Mouse (Mus musculus): ENCODE measurements around the gene Cgnl1. TPM values are rescaled to one million over a fixed set of nuclear protein-coding genes. Genes with fewer than 3 reads are reported as not detected.

Cgnl1 gene
- total and polyA plus RNA-seq, 2 experiments, result 16.3 to 25.0 TPM

GRCm38 (mm10) chr9:71773563-71773962 lies 2.2 kb upstream of the Cgnl1 start:
- H3K79me2 ChIP-seq (ENCODE audit: control insufficient read depth, insufficient read depth, low read length), result peaks cover 16% of the 10 kb centered on the region; the same call in 1 of the 2 replicates
- no peak overlapping the region for H3K27ac ChIP-seq (replicated peaks; ENCODE audit: insufficient read depth, low read depth, low read length)
- H3K36me3 ChIP-seq (ENCODE audit: control insufficient read depth, insufficient read depth, low read length), result no peaks in the 10 kb centered on the region
- no peaks in the 10 kb centered on the region for H3K27me3 ChIP-seq (ENCODE audit: control insufficient read depth, insufficient read depth, low read length)
- no peak for DNase-seq (ENCODE audit: extremely low read depth, low read depth, low spot score)
- no peak overlapping the region for H3K9ac ChIP-seq (ENCODE audit: low read depth, low read length)
- H3K4me3 ChIP-seq (ENCODE audit: insufficient read depth, low read depth, low read length), result no peak overlapping the region
- no peak for TF ChIP-seq CTCF (IDR thresholded peaks at IDR 0.05; ENCODE audit: low read depth, low read length)
- TF ChIP-seq POLR2A (IDR thresholded peaks at IDR 0.05; ENCODE audit: extremely low read depth, insufficient read depth, low read length), result no peak
- WGBS, result 76% methylated on average over 9 of the region's 9 CpGs
- peaks cover 7% of the 10 kb centered on the region; the same call in 1 of the 2 replicates for H3K4me1 ChIP-seq (ENCODE audit: control insufficient read depth, insufficient read depth, low read length)

GRCm38 (mm10) chr9:71772338-71772737 lies 936 bp upstream of the Cgnl1 start:
- DNase-seq (ENCODE audit: extremely low read depth, low read depth, low spot score), result peak; percentile 50
- H3K4me3 ChIP-seq (ENCODE audit: insufficient read depth, low read depth, low read length), result no peak overlapping the region
- no peak overlapping the region for H3K9ac ChIP-seq (ENCODE audit: low read depth, low read length)
- WGBS, result 76% methylated on average over 5 of the region's 5 CpGs
- no peaks in the 10 kb centered on the region for H3K36me3 ChIP-seq (ENCODE audit: control insufficient read depth, insufficient read depth, low read length)
- TF ChIP-seq CTCF (IDR thresholded peaks at IDR 0.05; ENCODE audit: low read depth, low read length), result peak; percentile 64
- no peak for TF ChIP-seq POLR2A (IDR thresholded peaks at IDR 0.05; ENCODE audit: extremely low read depth, insufficient read depth, low read length)
- H3K79me2 ChIP-seq (ENCODE audit: control insufficient read depth, insufficient read depth, low read length), result peaks cover 24% of the 10 kb centered on the region; the same call in 1 of the 2 replicates
- no peak overlapping the region for H3K27ac ChIP-seq (replicated peaks; ENCODE audit: insufficient read depth, low read depth, low read length)
- H3K27me3 ChIP-seq (ENCODE audit: control insufficient read depth, insufficient read depth, low read length), result no peaks in the 10 kb centered on the region
- H3K4me1 ChIP-seq (ENCODE audit: control insufficient read depth, insufficient read depth, low read length), result peaks cover 10% of the 10 kb centered on the region

GRCm38 (mm10) chr9:71770484-71770883 lies 918 bp downstream of the Cgnl1 start:
- H3K4me1 ChIP-seq (ENCODE audit: control insufficient read depth, insufficient read depth, low read length), result peaks cover 12% of the 10 kb centered on the region
- peak overlapping the region; percentile 74 for H3K4me3 ChIP-seq (ENCODE audit: insufficient read depth, low read depth, low read length)
- no peaks in the 10 kb centered on the region for H3K27me3 ChIP-seq (ENCODE audit: control insufficient read depth, insufficient read depth, low read length)
- no peak for DNase-seq (ENCODE audit: extremely low read depth, low read depth, low spot score)
- peaks cover 36% of the 10 kb centered on the region; the same call in 1 of the 2 replicates for H3K79me2 ChIP-seq (ENCODE audit: control insufficient read depth, insufficient read depth, low read length)
- peak overlapping the region; percentile 79 for H3K9ac ChIP-seq (ENCODE audit: low read depth, low read length)
- peak overlapping the region; percentile 96 for H3K27ac ChIP-seq (replicated peaks; ENCODE audit: insufficient read depth, low read depth, low read length)
- 5% methylated on average over 10 of the region's 10 CpGs for WGBS
- no peaks in the 10 kb centered on the region for H3K36me3 ChIP-seq (ENCODE audit: control insufficient read depth, insufficient read depth, low read length)
- TF ChIP-seq CTCF (IDR thresholded peaks at IDR 0.05; ENCODE audit: low read depth, low read length) (peak; percentile 49), POLR2A (IDR thresholded peaks at IDR 0.05; ENCODE audit: extremely low read depth, insufficient read depth, low read length) (no peak)

- Histone ChIP-seq H3K4me1 (ENCODE audit: control insufficient read depth, insufficient read depth, low read length) (peaks cover 12% of the 10 kb centered on the region), H3K27me3 (ENCODE audit: control insufficient read depth, insufficient read depth, low read length) (no peaks in the 10 kb centered on the region), H3K79me2 (ENCODE audit: control insufficient read depth, insufficient read depth, low read length) (peaks cover 41% of the 10 kb centered on the region; the same call in 1 of the 2 replicates), H3K4me3 (ENCODE audit: insufficient read depth, low read depth, low read length) (peak overlapping the region; percentile 74), H3K36me3 (ENCODE audit: control insufficient read depth, insufficient read depth, low read length) (no peaks in the 10 kb centered on the region), H3K27ac (replicated peaks; ENCODE audit: insufficient read depth, low read depth, low read length) (peak overlapping the region; percentile 18; the same call in 1 of the 2 replicates), H3K9ac (ENCODE audit: low read depth, low read length) (peak overlapping the region; percentile 79; the same call in 1 of the 2 replicates)
- 19% methylated on average over 9 of the region's 9 CpGs for WGBS
- DNase-seq (ENCODE audit: extremely low read depth, low read depth, low spot score), result no peak
- TF ChIP-seq POLR2A (IDR thresholded peaks at IDR 0.05; ENCODE audit: extremely low read depth, insufficient read depth, low read length) (no peak), CTCF (IDR thresholded peaks at IDR 0.05; ENCODE audit: low read depth, low read length) (no peak)
These were observed 1.7 kb downstream of the Cgnl1 start for GRCm38 (mm10) chr9:71769701-71770100.

- Histone ChIP-seq H3K79me2 (ENCODE audit: control insufficient read depth, insufficient read depth, low read length) (peaks cover 41% of the 10 kb centered on the region; the same call in 1 of the 2 replicates), H3K27ac (replicated peaks; ENCODE audit: insufficient read depth, low read depth, low read length) (no peak overlapping the region), H3K27me3 (ENCODE audit: control insufficient read depth, insufficient read depth, low read length) (no peaks in the 10 kb centered on the region), H3K4me3 (ENCODE audit: insufficient read depth, low read depth, low read length) (no peak overlapping the region), H3K4me1 (ENCODE audit: control insufficient read depth, insufficient read depth, low read length) (peaks cover 12% of the 10 kb centered on the region), H3K9ac (ENCODE audit: low read depth, low read length) (no peak overlapping the region), H3K36me3 (ENCODE audit: control insufficient read depth, insufficient read depth, low read length) (no peaks in the 10 kb centered on the region)
- WGBS, result 95% methylated on average over 1 of the region's 1 CpGs
- DNase-seq (ENCODE audit: extremely low read depth, low read depth, low spot score), result no peak
- TF ChIP-seq CTCF (IDR thresholded peaks at IDR 0.05; ENCODE audit: low read depth, low read length) (no peak), POLR2A (IDR thresholded peaks at IDR 0.05; ENCODE audit: extremely low read depth, insufficient read depth, low read length) (no peak)
These were observed 3.3 kb downstream of the Cgnl1 start for GRCm38 (mm10) chr9:71768119-71768518.

GRCm38 (mm10) chr9:71766902-71767301 lies 4.5 kb downstream of the Cgnl1 start:
- no peaks in the 10 kb centered on the region for H3K36me3 ChIP-seq (ENCODE audit: control insufficient read depth, insufficient read depth, low read length)
- WGBS, result 85% methylated on average over 2 of the region's 2 CpGs
- H3K79me2 ChIP-seq (ENCODE audit: control insufficient read depth, insufficient read depth, low read length), result peaks cover 46% of the 10 kb centered on the region; the same call in 1 of the 2 replicates
- H3K9ac ChIP-seq (ENCODE audit: low read depth, low read length), result no peak overlapping the region
- TF ChIP-seq POLR2A (IDR thresholded peaks at IDR 0.05; ENCODE audit: extremely low read depth, insufficient read depth, low read length) (no peak), CTCF (IDR thresholded peaks at IDR 0.05; ENCODE audit: low read depth, low read length) (no peak)
- DNase-seq (ENCODE audit: extremely low read depth, low read depth, low spot score), result no peak
- peaks cover 12% of the 10 kb centered on the region for H3K4me1 ChIP-seq (ENCODE audit: control insufficient read depth, insufficient read depth, low read length)
- no peak overlapping the region for H3K4me3 ChIP-seq (ENCODE audit: insufficient read depth, low read depth, low read length)
- no peak overlapping the region for H3K27ac ChIP-seq (replicated peaks; ENCODE audit: insufficient read depth, low read depth, low read length)
- H3K27me3 ChIP-seq (ENCODE audit: control insufficient read depth, insufficient read depth, low read length), result no peaks in the 10 kb centered on the region
